Mouse (Mus musculus) forebrain, embryonic 12.5 days (tissue): ENCODE measurements around the gene Nln. TPM values are rescaled to one million over a fixed set of nuclear protein-coding genes. Genes with fewer than 3 reads are reported as not detected.

Experiments
- ATAC-seq: fragments of 200-750 bp; cut with Nextera tagmentation; 2 replicates; pipeline ENCODE4 v1.8.0; 2017; ENCODE audit warnings: moderate TSS enrichment; ENCODE audit not compliant: low FRiP score
- H3K27ac ChIP-seq: fragments of 300-500 bp; sonication (generic); 2 replicates; pipeline ENCODE4 v1.5.1; 2016; ENCODE audit warnings: mild to moderate bottlenecking
- H3K27me3 ChIP-seq: fragments of 300-500 bp; sonication (generic); 2 replicates; pipeline ENCODE4 v1.6.1; 2016; ENCODE audit warnings: mild to moderate bottlenecking
- H3K36me3 ChIP-seq: fragments of 300-500 bp; sonication (generic); replicated peaks from 2 replicates; pipeline ENCODE4 v1.6.1; 2016; ENCODE audit warnings: mild to moderate bottlenecking
- H3K4me1 ChIP-seq: fragments of 300-500 bp; sonication (generic); 2 replicates; pipeline ENCODE4 v1.6.1; 2016
- H3K4me2 ChIP-seq: fragments of 300-500 bp; sonication (generic); 2 replicates; pipeline ENCODE4 v1.6.1; 2016; ENCODE audit warnings: mild to moderate bottlenecking, moderate library complexity
- H3K4me3 ChIP-seq: fragments of 300-500 bp; sonication (generic); replicated peaks from 2 replicates; pipeline ENCODE4 v1.5.1; 2016; ENCODE audit warnings: mild to moderate bottlenecking
- H3K9ac ChIP-seq: fragments of 300-500 bp; sonication (generic); 2 replicates; pipeline ENCODE4 v1.6.1; 2016; ENCODE audit warnings: mild to moderate bottlenecking
- H3K9me3 ChIP-seq: fragments of 300-500 bp; sonication (generic); 2 replicates; pipeline ENCODE4 v1.6.1; 2016
- WGBS: fragments of 180-500 bp; shearing (Covaris S2); methylation state at CpG from one replicate; pipeline ENCODE4 v1.1.7; 2016; 5-methylcytosine and 5-hydroxymethylcytosine counted together
- polyA plus RNA-seq: library from polyadenylated mRNA; unstranded; fragments of >200 nt; fragmentation: Nextera tagmentation; extraction: Ambion mirVana; gene quantifications from 2 replicates; pipeline ENCODE4 v1.2.1, GENCODE M21; 2016

Gene Nln
- polyA plus RNA-seq, 1 experiment from 2014 or later, result 25.0 TPM

DNA sequence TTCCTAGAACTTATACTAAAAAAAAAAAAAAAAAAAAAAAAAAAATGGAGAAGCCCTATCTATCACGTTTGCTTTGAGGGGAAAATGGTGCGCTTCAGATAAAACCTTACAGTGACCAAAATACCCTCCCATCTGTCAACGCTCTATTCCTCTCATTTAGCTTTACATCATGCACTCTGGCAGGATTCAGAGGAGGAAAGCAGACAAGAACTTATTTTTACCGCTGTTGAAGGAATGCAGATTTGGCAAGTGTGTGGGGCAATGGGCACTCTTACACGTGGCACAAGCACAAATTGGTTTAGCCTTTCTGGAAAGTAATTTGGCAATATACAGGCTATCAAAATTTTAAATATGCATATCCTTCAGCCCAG lies 115.3 kb downstream of the Nln start:
- ATAC-seq, result no peak
- H3K4me3 ChIP-seq, result no peak overlapping the region
- H3K27ac ChIP-seq, result no peak overlapping the region
- H3K36me3 ChIP-seq, result no peaks in the 10 kb centered on the region
- WGBS, result 89% methylated on average over 5 of the region's 5 CpGs
- no peaks in the 10 kb centered on the region for H3K27me3 ChIP-seq
- H3K9me3 ChIP-seq, result 0 out of 2 replicates have a peak, but pooled peaks cover 3% of the 10 kb centered on the region
- H3K4me2 ChIP-seq, result no peak overlapping the region
- no peaks in the 10 kb centered on the region for H3K4me1 ChIP-seq
- no peak overlapping the region for H3K9ac ChIP-seq

DNA sequence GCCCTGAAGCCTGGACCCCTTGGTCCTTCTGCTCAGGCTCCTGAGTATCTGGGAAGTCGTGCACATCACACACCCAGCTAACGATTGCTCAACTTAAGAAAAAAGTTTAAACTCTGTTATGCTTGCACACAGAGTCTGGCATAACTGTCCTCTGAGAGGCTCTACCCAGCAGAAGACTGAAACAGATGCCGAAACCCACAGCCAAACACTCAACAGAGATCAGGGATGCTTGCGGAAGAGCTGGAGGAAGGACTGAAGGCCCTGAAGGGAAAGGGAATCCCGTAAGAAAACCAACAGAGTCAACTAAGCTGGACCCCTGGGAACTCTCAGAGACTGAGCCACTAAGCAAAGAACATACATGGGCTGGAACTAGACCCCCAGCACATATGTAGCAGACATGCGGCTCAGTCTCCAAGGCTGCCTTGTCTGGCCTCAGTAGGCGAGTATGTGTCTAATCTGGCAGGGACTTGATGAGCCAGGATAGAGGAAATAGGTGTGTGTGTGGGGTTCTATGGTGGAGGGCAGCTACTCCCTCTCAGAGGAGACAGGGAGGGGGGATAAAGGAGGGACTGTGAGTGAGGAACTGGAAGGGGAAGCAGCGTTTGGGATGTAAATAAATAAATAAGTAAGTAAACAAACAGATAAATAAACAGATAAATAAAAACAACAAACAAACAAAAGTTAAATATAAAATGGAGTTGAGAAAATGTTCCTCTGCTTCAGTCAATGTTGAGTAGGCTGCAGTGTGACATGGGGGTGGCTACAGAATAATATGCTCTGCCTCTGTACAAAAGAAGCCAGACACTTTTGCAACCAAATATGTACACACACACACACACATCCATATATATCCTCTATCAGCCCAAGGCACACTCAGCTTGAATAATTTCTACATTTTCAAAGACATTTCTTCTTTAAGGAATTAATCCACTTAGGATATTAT lies 116.0 kb downstream of the Nln start:
- H3K9me3 ChIP-seq, result 0 out of 2 replicates have a peak, but pooled peaks cover 3% of the 10 kb centered on the region
- no peak overlapping the region for H3K27ac ChIP-seq
- WGBS, result 87% methylated on average over 8 of the region's 8 CpGs
- no peak for ATAC-seq
- no peaks in the 10 kb centered on the region for H3K4me1 ChIP-seq
- no peak overlapping the region for H3K4me2 ChIP-seq
- no peaks in the 10 kb centered on the region for H3K36me3 ChIP-seq
- no peaks in the 10 kb centered on the region for H3K27me3 ChIP-seq
- no peak overlapping the region for H3K4me3 ChIP-seq
- H3K9ac ChIP-seq, result no peak overlapping the region

DNA sequence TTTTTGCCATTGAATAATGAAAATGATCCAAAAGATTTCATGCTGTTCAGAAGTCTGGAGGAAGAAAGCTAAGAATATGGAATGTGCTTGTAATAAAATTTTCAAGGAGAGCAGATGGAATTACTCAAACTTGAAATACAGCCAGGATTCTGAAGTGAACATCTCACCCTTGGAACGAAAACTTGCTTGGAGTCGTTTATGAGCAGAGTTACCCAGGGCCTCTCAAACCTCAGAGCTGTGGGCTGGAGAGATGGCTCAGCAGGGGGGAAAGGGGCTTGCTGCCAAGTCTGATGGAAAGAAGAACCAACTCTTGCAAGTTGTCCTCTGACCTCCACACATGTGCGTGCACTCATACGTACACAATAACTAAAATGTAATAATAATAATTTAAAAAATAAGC lies 122.8 kb downstream of the Nln start:
- ATAC-seq, result no peak
- 89% methylated on average over 4 of the region's 4 CpGs for WGBS
- H3K9ac ChIP-seq, result no peak overlapping the region

DNA sequence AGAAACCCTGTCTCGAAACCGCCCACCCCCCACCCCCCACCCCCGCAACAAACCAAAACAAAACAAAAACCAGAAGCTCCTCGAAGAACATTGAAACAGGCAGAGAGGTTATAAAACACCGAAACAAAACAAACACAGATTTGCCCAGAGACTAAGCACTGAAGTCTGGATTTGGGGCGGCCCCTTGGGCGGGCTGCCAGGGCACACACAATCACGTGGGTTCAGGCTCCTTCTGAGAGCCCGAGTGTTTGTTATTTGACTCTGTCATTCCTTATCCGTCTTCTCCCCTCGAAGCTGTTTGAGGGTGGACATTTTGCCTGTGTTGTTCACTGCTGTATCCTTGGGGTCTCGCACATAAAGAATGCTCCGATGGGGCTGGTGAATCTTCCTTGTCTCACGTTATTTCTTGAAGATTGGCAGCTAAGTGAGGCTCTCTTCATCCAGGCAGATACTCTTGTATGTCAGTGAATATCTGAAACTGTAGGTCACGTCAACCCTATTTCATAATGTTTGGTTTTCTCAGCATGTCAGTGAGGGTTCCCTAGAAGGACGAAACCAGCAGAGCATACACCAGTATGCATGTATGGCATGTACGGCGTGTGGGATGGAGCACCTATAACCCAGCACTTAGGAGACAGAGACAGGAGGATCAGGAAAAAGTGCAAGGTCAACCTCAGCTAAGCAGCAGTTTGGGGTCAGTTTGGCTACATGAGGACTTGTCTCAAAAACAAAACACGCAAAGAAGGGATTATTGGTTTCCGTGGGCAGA lies 123.7 kb downstream of the Nln start:
- H3K9ac ChIP-seq, result no peak overlapping the region
- no peaks in the 10 kb centered on the region for H3K27me3 ChIP-seq
- WGBS, result 88% methylated on average over 20 of the region's 20 CpGs
- 0 out of 2 replicates have a peak, but pooled peaks cover 6% of the 10 kb centered on the region for H3K9me3 ChIP-seq
- H3K36me3 ChIP-seq, result no peaks in the 10 kb centered on the region
- H3K4me3 ChIP-seq, result no peak overlapping the region
- H3K4me2 ChIP-seq, result no peak overlapping the region
- H3K4me1 ChIP-seq, result no peaks in the 10 kb centered on the region
- H3K27ac ChIP-seq, result 0 out of 2 replicates have a peak overlapping the region, but pooled peaks have one; percentile 5
- ATAC-seq, result no peak

More for the DNA sequence above, 122.8 kb downstream of the Nln start:
- H3K27ac ChIP-seq, result no peak overlapping the region
- no peak overlapping the region for H3K4me3 ChIP-seq
- H3K4me1 ChIP-seq, result no peaks in the 10 kb centered on the region
- no peaks in the 10 kb centered on the region for H3K27me3 ChIP-seq
- no peaks in the 10 kb centered on the region for H3K36me3 ChIP-seq
- 0 out of 2 replicates have a peak, but pooled peaks cover 6% of the 10 kb centered on the region for H3K9me3 ChIP-seq
- no peak overlapping the region for H3K4me2 ChIP-seq

DNA sequence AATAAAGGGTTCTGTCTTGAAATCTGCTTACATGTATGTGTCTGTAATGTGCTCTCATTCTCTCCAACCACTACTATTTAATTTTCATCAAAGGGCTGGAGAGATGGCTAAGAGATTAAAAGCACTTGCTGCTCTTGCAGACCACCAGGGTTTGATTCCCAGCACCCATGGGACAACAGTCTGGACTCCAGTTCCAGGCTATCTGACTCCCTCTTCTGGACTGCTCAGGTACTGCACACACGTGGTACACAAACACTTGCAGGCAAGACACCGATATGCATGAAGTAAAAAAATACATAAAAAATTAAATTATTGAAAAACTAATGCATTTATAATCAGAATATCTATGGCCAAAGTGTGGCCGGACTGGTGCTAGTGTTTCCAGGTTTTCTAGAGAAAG lies 127.0 kb downstream of the Nln start:
- WGBS, result 96% methylated on average over 3 of the region's 3 CpGs
- H3K27ac ChIP-seq, result no peak overlapping the region
- H3K4me2 ChIP-seq, result no peak overlapping the region
- H3K36me3 ChIP-seq, result no peaks in the 10 kb centered on the region
- no peak overlapping the region for H3K4me3 ChIP-seq
- H3K27me3 ChIP-seq, result no peaks in the 10 kb centered on the region
- ATAC-seq, result no peak
- H3K9me3 ChIP-seq, result 0 out of 2 replicates have a peak, but pooled peaks cover 2% of the 10 kb centered on the region
- H3K9ac ChIP-seq, result no peak overlapping the region
- H3K4me1 ChIP-seq, result no peaks in the 10 kb centered on the region

DNA sequence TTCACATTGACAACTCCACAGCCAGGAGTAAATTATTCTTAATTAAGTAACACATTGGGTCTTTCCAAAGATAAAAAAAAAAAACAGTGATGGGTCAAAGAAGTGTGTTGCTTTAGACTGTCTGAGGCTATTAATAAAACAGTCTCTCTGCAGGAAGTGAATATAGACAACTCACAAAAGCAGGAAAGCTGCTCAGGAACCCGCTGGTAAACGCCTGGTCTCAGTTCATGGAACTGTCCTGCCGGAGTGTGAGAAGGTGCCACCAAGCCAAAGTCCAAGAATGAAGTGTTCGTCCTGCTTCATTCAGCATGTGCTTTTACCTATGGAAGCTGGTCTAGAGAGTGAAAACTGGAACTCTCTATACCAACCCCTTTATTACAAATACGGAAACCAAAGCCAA lies 129.0 kb downstream of the Nln start:
- Histone ChIP-seq H3K4me1 (no peaks in the 10 kb centered on the region), H3K4me2 (no peak overlapping the region), H3K9me3 (0 out of 2 replicates have a peak, but pooled peaks cover 2% of the 10 kb centered on the region), H3K27me3 (no peaks in the 10 kb centered on the region), H3K9ac (no peak overlapping the region), H3K4me3 (no peak overlapping the region), H3K27ac (no peak overlapping the region), H3K36me3 (no peaks in the 10 kb centered on the region)
- 90% methylated on average over 5 of the region's 5 CpGs for WGBS
- no peak for ATAC-seq

DNA sequence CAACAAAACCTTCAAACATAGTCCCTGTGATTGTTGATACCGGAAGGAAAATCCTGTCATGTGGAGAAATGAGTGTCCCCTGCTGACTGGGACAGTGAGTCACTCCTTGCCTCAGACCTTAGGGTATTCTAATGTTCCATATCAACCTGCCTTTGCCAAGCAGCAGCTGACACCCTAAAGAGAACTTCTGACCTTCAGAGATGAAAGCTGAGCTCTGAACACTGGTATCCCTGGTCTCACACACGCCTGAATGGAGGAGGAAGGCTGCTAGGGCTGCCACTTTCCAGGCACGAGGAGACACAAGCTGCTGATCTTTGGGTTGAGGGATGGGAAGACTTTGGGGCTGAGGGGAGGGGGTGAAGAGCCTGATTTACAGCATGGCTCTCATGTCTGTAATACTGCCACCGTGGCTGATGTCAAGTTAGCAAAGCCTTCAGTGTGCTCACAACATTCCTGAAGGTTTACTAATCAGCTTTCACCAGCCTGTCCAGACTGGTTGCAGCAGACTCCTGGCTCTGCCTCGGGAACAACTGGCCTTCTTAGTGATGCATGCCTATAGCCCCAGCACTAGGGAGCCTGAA lies 131.0 kb downstream of the Nln start:
- Histone ChIP-seq H3K4me3 (no peak overlapping the region), H3K27ac (no peak overlapping the region), H3K9me3 (0 out of 2 replicates have a peak, but pooled peaks cover 2% of the 10 kb centered on the region), H3K4me2 (no peak overlapping the region), H3K36me3 (no peaks in the 10 kb centered on the region), H3K9ac (no peak overlapping the region), H3K27me3 (no peaks in the 10 kb centered on the region), H3K4me1 (no peaks in the 10 kb centered on the region)
- WGBS, result 70% methylated on average over 5 of the region's 5 CpGs
- no peak for ATAC-seq

DNA sequence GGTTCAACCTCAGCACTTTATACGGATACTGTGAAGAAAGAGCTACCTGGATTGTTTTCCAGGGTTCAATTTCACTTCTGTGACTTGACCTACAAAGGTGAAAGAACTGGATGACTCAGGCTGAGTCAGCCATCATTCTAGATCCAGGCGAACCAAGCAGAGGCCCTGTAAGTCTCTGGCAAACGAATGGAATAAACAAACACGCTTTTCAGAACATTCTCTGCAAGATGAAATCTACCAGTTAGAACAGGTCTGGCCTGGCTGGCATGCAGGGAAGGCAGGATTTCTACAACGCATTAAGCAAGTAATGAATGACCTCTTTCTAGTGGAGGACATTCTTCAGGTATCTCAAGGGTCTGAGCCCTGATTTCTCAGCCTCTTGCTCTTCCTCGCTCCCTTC lies 131.6 kb downstream of the Nln start:
- no peak overlapping the region for H3K4me2 ChIP-seq

DNA sequence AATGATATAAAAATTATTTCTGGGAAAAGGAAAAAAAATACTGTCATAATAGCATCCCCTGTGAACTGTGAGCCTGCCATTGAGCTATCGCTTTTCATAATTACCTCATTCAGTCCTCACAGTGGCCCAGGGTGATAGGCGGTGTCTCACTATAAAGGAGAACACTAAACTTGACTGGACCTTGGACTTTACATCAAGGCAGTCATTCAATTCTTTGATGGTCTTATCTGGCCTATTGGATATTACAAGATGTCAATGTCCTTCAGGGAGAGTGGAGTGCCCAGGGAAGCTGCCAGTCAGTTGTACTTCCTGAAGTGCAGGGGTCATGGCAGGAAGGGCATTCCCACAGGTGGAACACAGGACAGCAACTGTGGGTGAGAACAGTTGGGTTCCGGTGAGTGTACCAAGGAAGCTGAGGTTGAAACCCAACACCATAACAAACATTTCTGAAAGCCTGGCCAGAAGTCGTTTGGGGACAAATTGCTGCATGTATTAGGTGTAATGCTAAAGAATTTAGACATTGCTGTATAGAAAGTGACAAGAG lies 133.2 kb downstream of the Nln start:
- Histone ChIP-seq H3K36me3 (no peaks in the 10 kb centered on the region), H3K4me1 (no peaks in the 10 kb centered on the region), H3K27me3 (no peaks in the 10 kb centered on the region), H3K4me2 (no peak overlapping the region), H3K9me3 (no peaks in the 10 kb centered on the region), H3K9ac (no peak overlapping the region), H3K27ac (no peak overlapping the region), H3K4me3 (no peak overlapping the region)
- ATAC-seq, result no peak
- 76% methylated on average over 4 of the region's 4 CpGs for WGBS

More for the DNA sequence above, 131.6 kb downstream of the Nln start:
- H3K36me3 ChIP-seq, result no peaks in the 10 kb centered on the region
- no peak overlapping the region for H3K27ac ChIP-seq
- H3K4me3 ChIP-seq, result no peak overlapping the region
- 81% methylated on average over 6 of the region's 6 CpGs for WGBS
- H3K9ac ChIP-seq, result no peak overlapping the region
- H3K4me1 ChIP-seq, result no peaks in the 10 kb centered on the region
- H3K9me3 ChIP-seq, result 0 out of 2 replicates have a peak, but pooled peaks cover 2% of the 10 kb centered on the region
- no peak for ATAC-seq
- no peaks in the 10 kb centered on the region for H3K27me3 ChIP-seq

DNA sequence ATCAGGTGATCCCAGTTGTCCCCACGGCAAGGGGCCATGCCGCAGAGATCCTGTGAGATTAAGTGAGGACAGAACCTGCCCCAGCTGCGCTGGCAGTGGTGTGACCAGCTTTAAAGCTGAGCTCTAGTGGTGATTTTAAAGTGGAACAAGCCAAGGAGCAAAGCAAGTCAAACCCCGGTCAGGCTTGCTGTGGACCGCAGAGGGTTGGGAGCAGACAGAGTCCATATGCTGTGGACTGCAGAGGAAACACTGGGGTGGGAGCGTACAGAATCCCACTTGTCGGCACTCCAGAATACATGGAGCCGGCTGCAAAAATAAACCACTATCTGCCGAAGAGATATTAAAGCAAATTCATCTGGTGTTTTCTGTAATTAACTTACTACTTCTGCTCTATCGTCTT lies 134.3 kb downstream of the Nln start:
- Histone ChIP-seq H3K9ac (no peak overlapping the region), H3K4me1 (peaks cover 5% of the 10 kb centered on the region; the same call in 1 of the 2 replicates), H3K9me3 (no peaks in the 10 kb centered on the region), H3K4me3 (no peak overlapping the region), H3K36me3 (no peaks in the 10 kb centered on the region), H3K27me3 (no peaks in the 10 kb centered on the region), H3K27ac (no peak overlapping the region), H3K4me2 (no peak overlapping the region)
- no peak for ATAC-seq
- 91% methylated on average over 10 of the region's 10 CpGs for WGBS

DNA sequence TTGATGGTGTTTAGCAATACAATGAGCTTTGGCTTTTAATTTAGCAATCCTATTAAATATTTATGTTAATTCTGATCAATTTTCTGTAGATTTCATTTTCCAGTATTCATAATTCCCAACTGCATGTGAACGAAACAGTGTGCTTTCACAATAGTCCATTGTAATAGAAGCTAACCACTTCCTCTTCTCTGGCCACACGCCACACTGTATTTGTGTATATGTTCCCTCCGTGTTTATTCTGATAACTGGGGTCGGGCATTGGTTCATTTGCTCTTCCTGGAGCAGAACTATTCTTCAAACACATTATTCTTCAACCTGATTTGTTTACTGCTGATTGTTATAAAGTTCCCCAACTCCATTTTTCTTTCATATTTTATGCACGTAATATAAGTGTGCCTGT lies 135.4 kb downstream of the Nln start:
- Histone ChIP-seq H3K27me3 (no peaks in the 10 kb centered on the region), H3K9ac (no peak overlapping the region), H3K4me2 (no peak overlapping the region), H3K4me1 (peaks cover 10% of the 10 kb centered on the region; the same call in 1 of the 2 replicates), H3K27ac (no peak overlapping the region), H3K36me3 (no peaks in the 10 kb centered on the region), H3K4me3 (no peak overlapping the region), H3K9me3 (no peaks in the 10 kb centered on the region)
- 91% methylated on average over 5 of the region's 5 CpGs for WGBS
- ATAC-seq, result no peak
